Mouse (Mus musculus): ENCODE results near the gene Ano6. TPM values are rescaled to one million over a fixed set of nuclear protein-coding genes. Genes with fewer than 3 reads are reported as not detected.

The Ano6 gene
- total and polyA plus RNA-seq, 3 experiments, result 14.9 to 27.0 (median 18.4) TPM

DNA sequence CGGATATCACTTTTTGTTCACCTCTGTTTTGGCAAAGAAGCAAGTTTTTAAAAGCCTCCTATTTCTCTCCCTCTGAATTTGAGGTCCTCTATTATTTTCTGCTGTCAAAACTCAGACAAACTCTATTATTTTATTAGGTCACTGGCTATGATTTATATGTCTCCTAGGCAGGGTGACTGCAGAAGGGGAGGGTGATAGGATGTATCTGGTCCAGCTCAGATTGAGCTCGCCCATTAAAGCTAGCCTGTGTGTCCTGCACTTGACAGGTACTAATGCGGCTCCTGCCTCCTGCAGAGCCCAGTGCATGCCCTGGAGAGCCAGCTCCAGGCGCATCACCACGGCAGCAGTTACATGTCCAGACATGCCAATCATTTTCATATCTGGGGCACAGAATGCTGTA is 44.1 kb upstream of the Ano6 start:
- Histone ChIP-seq H3K4me3 (replicated peaks in 1 of 3; ENCODE audit: low read depth in 2 of 3, low read length in 2 of 3, poor library complexity in 1 of 3) (no peak overlapping the region), H3K9ac (ENCODE audit: insufficient read depth, low read depth) (no peak overlapping the region), H3K27me3 (replicated peaks) (no peaks in the 10 kb centered on the region), H3K36me3 (replicated peaks in 1 of 2; ENCODE audit: control insufficient read depth in 1 of 2, insufficient read depth in 1 of 2, low read length in 1 of 2) (peaks cover 0 to 21% of the 10 kb centered on the region in 2 experiments), H3K4me2 (ENCODE audit: insufficient read depth, low read depth, poor library complexity, severe bottlenecking) (no peak overlapping the region), H3K79me2 (replicated peaks; ENCODE audit: control insufficient read depth, extremely low read depth, insufficient read depth, poor library complexity, severe bottlenecking) (no peaks in the 10 kb centered on the region), H3K27ac (ENCODE audit: insufficient read depth, low read depth) (no peak overlapping the region), H3K9me3 (replicated peaks; ENCODE audit: low read length) (no peaks in the 10 kb centered on the region), H3K4me1 (ENCODE audit: control insufficient read depth in 1 of 2, insufficient read depth in 2 of 2) (peaks cover 7% of the 10 kb centered on the region in 2 experiments)
- dilution Hi-C loops (cut with MboI; ENCODE audit: extremely low pct_ligation_motif_present, extremely low pct_unique_long_range_greater_than_20kb, low sequenced_read_pairs), result no loop called here
- no peak for DNase-seq (ENCODE audit: extremely low read depth)
- TF ChIP-seq GABPA (IDR thresholded peaks at IDR 0.05; ENCODE audit: insufficient replicate concordance, low read depth, low read length) (no peak), IRF4 (IDR thresholded peaks at IDR 0.05; ENCODE audit: low read depth, low read length) (no peak), USF1 (IDR thresholded peaks at IDR 0.05; ENCODE audit: low read depth, low read length) (no peak), RCOR1 (conservative IDR thresholded peaks at IDR 0.05; ENCODE audit: low read depth, low read length) (no peak), HCFC1 (IDR thresholded peaks at IDR 0.05; ENCODE audit: low read depth, low read length) (no peak), EP300 (IDR thresholded peaks at IDR 0.05; ENCODE audit: low read length) (no peak), ZNF384 (IDR thresholded peaks at IDR 0.05; ENCODE audit: low read depth, low read length) (no peak), RAD21 (IDR thresholded peaks at IDR 0.05; ENCODE audit: low read depth, low read length) (no peak), UBTF (IDR thresholded peaks at IDR 0.05; ENCODE audit: low read depth, low read length) (no peak), JUND (conservative IDR thresholded peaks at IDR 0.05; ENCODE audit: low read depth, low read length) (no peak)
- in situ Hi-C loops (cut with MboI; ENCODE audit: low pct_ligation_motif_present, low pct_unique_long_range_greater_than_20kb, low sequenced_read_pairs), result no loop called here

DNA sequence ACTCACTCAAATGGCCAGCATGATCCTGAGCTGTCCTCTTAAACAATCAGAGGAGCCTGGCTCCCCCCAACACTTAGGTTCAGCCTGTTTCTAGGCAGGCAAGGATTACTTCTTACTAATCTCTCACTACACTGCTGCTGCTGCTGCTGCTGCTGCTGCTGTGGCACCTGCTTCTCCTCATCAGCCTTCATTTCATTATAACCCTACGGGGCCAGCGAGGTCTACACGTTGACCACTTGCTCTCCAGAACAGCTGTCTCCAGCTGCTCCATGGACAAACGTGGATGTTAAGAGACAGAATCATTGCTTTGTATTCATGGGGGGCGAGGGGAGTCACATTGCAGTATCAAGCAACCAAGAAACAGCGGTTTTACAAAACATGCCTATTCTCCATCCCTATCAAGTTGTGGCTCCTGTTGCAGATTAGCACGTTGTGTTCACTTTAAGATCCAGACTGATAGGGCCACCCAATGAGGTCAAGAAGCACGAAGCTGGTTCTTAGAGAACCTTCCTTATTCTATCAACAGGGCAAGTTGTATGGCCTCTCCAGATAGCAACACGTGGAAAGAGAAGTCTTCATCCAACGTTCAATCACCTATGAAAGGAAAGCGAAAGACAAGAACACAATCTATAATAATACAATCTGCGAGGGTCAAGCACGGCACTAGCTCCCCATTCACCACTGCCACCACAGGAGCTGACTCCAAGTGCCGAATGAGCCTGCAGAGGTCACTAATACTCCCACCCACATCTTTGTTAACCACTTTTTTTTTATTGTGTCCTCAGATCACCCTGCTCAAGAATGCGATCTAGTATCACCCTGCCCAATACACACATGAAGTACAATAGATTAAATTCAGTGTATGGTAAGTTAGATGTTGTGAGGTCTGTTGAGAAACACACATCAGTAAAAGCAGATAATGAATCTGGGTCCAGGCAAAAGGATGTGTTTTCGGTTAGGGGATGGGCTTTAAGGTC is 43.4 kb upstream of the Ano6 start:
- no peak overlapping the region for H3K4me2 ChIP-seq (ENCODE audit: insufficient read depth, low read depth, poor library complexity, severe bottlenecking)
- H3K9me3 ChIP-seq (replicated peaks; ENCODE audit: low read length), result no peaks in the 10 kb centered on the region
- in situ Hi-C loops (cut with MboI; ENCODE audit: low pct_ligation_motif_present, low pct_unique_long_range_greater_than_20kb, low sequenced_read_pairs), result no loop called here
- no peak overlapping the region for H3K4me3 ChIP-seq (replicated peaks in 1 of 3; ENCODE audit: low read depth in 2 of 3, low read length in 2 of 3, poor library complexity in 1 of 3)
- no peak overlapping the region for H3K9ac ChIP-seq (ENCODE audit: insufficient read depth, low read depth)
- no peaks in the 10 kb centered on the region for H3K27me3 ChIP-seq (replicated peaks)
- no peak overlapping the region for H3K27ac ChIP-seq (ENCODE audit: insufficient read depth, low read depth)
- peaks cover 7% of the 10 kb centered on the region in 2 experiments for H3K4me1 ChIP-seq (ENCODE audit: control insufficient read depth in 1 of 2, insufficient read depth in 2 of 2)
- TF ChIP-seq CHD2 (IDR thresholded peaks at IDR 0.05; ENCODE audit: low read length), result no peak
- no peak for TF ChIP-seq MAFK (IDR thresholded peaks at IDR 0.05; ENCODE audit: insufficient replicate concordance, low read length)
- no peak for TF ChIP-seq SMC3 (IDR thresholded peaks at IDR 0.05; ENCODE audit: low read depth, low read length)
- TF ChIP-seq NELFE (IDR thresholded peaks at IDR 0.05; ENCODE audit: low read depth, low read length), result no peak
- TF ChIP-seq RCOR1 (conservative IDR thresholded peaks at IDR 0.05; ENCODE audit: low read depth, low read length), result no peak
- no peak for TF ChIP-seq EP300 (IDR thresholded peaks at IDR 0.05; ENCODE audit: low read length)
- no peak for TF ChIP-seq ELF1 (IDR thresholded peaks at IDR 0.05; ENCODE audit: low read depth, low read length)
- no peak for TF ChIP-seq ETS1 (conservative IDR thresholded peaks at IDR 0.05; ENCODE audit: low read depth, low read length)
- no peak for TF ChIP-seq MAZ (IDR thresholded peaks at IDR 0.05; ENCODE audit: low read depth, low read length)
- no peak for TF ChIP-seq GABPA (IDR thresholded peaks at IDR 0.05; ENCODE audit: insufficient replicate concordance, low read depth, low read length)
- no peak for TF ChIP-seq MEF2A (IDR thresholded peaks at IDR 0.05; ENCODE audit: borderline replicate concordance, low read depth, low read length)
- no peak for TF ChIP-seq USF1 (IDR thresholded peaks at IDR 0.05; ENCODE audit: low read depth, low read length)
- TF ChIP-seq PAX5 (IDR thresholded peaks at IDR 0.05; ENCODE audit: low read length), result no peak
- TF ChIP-seq CTCF (conservative IDR thresholded peaks at IDR 0.05 in 1 of 2, IDR thresholded peaks at IDR 0.05 in 1 of 2; ENCODE audit: low read depth in 2 of 2, low read length in 2 of 2), result no peak
- no peak for TF ChIP-seq TBP (conservative IDR thresholded peaks at IDR 0.05; ENCODE audit: low read depth, low read length)
- TF ChIP-seq NRF1 (IDR thresholded peaks at IDR 0.05; ENCODE audit: low read depth, low read length), result no peak
- no peak for TF ChIP-seq POLR2AphosphoS2 (IDR thresholded peaks at IDR 0.05; ENCODE audit: low read depth, low read length)
- no peak for TF ChIP-seq MXI1 (IDR thresholded peaks at IDR 0.05; ENCODE audit: low read depth, low read length)
- no peak for TF ChIP-seq BHLHE40 (IDR thresholded peaks at IDR 0.05; ENCODE audit: low read depth, low read length)
- no peak for TF ChIP-seq USF2 (conservative IDR thresholded peaks at IDR 0.05; ENCODE audit: low read depth, low read length)
- H3K79me2 ChIP-seq (replicated peaks; ENCODE audit: control insufficient read depth, extremely low read depth, insufficient read depth, poor library complexity, severe bottlenecking), result no peaks in the 10 kb centered on the region
- dilution Hi-C loops (cut with MboI; ENCODE audit: extremely low pct_ligation_motif_present, extremely low pct_unique_long_range_greater_than_20kb, low sequenced_read_pairs), result no loop called here
- DNase-seq (ENCODE audit: extremely low read depth), result no peak
- peaks cover 0 to 24% of the 10 kb centered on the region in 2 experiments for H3K36me3 ChIP-seq (replicated peaks in 1 of 2; ENCODE audit: control insufficient read depth in 1 of 2, insufficient read depth in 1 of 2, low read length in 1 of 2)

Data from CH12.LX (cell line).